Mouse (Mus musculus): ENCODE measurements at regions not wholly inside any gene's neighbourhood (a gene's known extent, or its start where the extent isn't known, plus 50 kb on each side); places are given as distances from the start of the nearest gene placed in this dataset.

GRCm38 (mm10) chr10:83963779-83964643 is 241.3 kb downstream of the 1500009L16Rik start:
- DNase-seq (ENCODE audit: low spot score): no peak

- no peak for DNase-seq (ENCODE audit: low spot score)
Observed at GRCm38 (mm10) chr10:83964838-83965237, 242.2 kb downstream of the 1500009L16Rik start.

- DNase-seq (ENCODE audit: low spot score): no peak
Observed at GRCm38 (mm10) chr10:83970501-83970900, 247.8 kb downstream of the 1500009L16Rik start.

- no peak for DNase-seq (ENCODE audit: low spot score)
Observed at GRCm38 (mm10) chr10:83974548-83974947, 251.9 kb downstream of the 1500009L16Rik start.

- DNase-seq (ENCODE audit: low spot score): no peak
Observed at GRCm38 (mm10) chr10:83976548-83976947, 253.9 kb downstream of the 1500009L16Rik start.

GRCm38 (mm10) chr10:83979930-83980329 is 257.3 kb downstream of the 1500009L16Rik start:
- no peak for DNase-seq (ENCODE audit: low spot score)

- no peak for DNase-seq (ENCODE audit: low spot score)
Observed at GRCm38 (mm10) chr10:83984697-83985415, 262.2 kb downstream of the 1500009L16Rik start.

- DNase-seq (ENCODE audit: low spot score): no peak
Observed at GRCm38 (mm10) chr10:83992577-83993305, 270.1 kb downstream of the 1500009L16Rik start.

- no peak for DNase-seq (ENCODE audit: low spot score)
Observed at GRCm38 (mm10) chr10:83995026-83995600, 272.4 kb downstream of the 1500009L16Rik start.

- no peak for DNase-seq (ENCODE audit: low spot score)
Observed at GRCm38 (mm10) chr10:83995913-83996312, 273.2 kb downstream of the 1500009L16Rik start.

GRCm38 (mm10) chr10:83996489-83996888 is 273.8 kb downstream of the 1500009L16Rik start:
- no peak for DNase-seq (ENCODE audit: low spot score)

GRCm38 (mm10) chr10:84000436-84001208 is 278.0 kb downstream of the 1500009L16Rik start:
- DNase-seq (ENCODE audit: low spot score): no peak

- no peak for DNase-seq (ENCODE audit: low spot score)
Observed at GRCm38 (mm10) chr10:84002744-84003143, 280.1 kb downstream of the 1500009L16Rik start.

- DNase-seq (ENCODE audit: low spot score): no peak
Observed at GRCm38 (mm10) chr10:84003601-84004149, 281.0 kb downstream of the 1500009L16Rik start.

- no peak for DNase-seq (ENCODE audit: low spot score)
Observed at GRCm38 (mm10) chr10:84008923-84009322, 286.3 kb downstream of the 1500009L16Rik start.

- peak; percentile 67 for DNase-seq (ENCODE audit: low spot score)
Observed at GRCm38 (mm10) chr10:84019381-84019780, 296.7 kb downstream of the 1500009L16Rik start.

GRCm38 (mm10) chr10:84020023-84020620 is 297.5 kb downstream of the 1500009L16Rik start:
- DNase-seq (ENCODE audit: low spot score): peak; percentile 47

- DNase-seq (ENCODE audit: low spot score): no peak
Observed at GRCm38 (mm10) chr10:84021167-84022120, 298.8 kb downstream of the 1500009L16Rik start.

GRCm38 (mm10) chr10:84024294-84024693 is 301.6 kb downstream of the 1500009L16Rik start:
- no peak for DNase-seq (ENCODE audit: low spot score)

All from layer of hippocampus, adult 9-10 months (tissue).